Mouse (Mus musculus): Measurements from ENCODE around the gene Prune1. TPM values are rescaled to one million over a fixed set of nuclear protein-coding genes. Genes with fewer than 3 reads are reported as not detected.
A peak's percentile ranks its signal among the peaks of the same experiment; 100 is the strongest.

Gene Prune1
- polyA plus RNA-seq, 1 experiment from 2014 or later, result 25.7 TPM

DNA sequence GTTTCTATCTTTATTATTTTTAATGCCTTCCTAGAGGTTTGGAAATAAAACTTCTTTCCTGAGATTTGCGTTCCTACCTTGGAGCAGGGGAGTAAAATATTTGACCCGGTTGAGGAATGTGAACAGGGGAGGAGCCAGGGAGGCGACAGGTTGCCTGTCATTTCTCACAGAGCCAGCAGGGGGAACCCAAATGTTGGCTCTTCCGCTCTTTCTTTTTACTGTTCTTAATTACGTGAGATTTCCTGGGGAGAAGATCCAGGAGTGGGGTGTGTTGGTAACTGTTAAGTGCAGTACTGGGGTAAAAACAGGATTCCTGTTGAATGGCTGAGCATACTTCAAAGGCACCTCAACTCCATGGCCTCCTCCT, 14.2 kb upstream of the Prune1 start:
- 0 out of 2 replicates have a peak overlapping the region, but pooled peaks have one; percentile 57 for H3K27ac ChIP-seq
- peaks cover 41% of the 10 kb centered on the region for H3K36me3 ChIP-seq
- no peak overlapping the region for H3K4me2 ChIP-seq (replicated peaks)
- 0 out of 2 replicates have a peak, but pooled peaks cover 5% of the 10 kb centered on the region for H3K4me1 ChIP-seq
- H3K4me3 ChIP-seq, result no peak overlapping the region
- H3K9ac ChIP-seq, result no peak overlapping the region
- no peaks in the 10 kb centered on the region for H3K9me3 ChIP-seq
- 9% methylated on average over 5 of the region's 5 CpGs for WGBS
- ATAC-seq (ENCODE audit: insufficient number of reproducible peaks, insufficient read depth, low FRiP score, low TSS enrichment), result no peak
- no peaks in the 10 kb centered on the region for H3K27me3 ChIP-seq

DNA sequence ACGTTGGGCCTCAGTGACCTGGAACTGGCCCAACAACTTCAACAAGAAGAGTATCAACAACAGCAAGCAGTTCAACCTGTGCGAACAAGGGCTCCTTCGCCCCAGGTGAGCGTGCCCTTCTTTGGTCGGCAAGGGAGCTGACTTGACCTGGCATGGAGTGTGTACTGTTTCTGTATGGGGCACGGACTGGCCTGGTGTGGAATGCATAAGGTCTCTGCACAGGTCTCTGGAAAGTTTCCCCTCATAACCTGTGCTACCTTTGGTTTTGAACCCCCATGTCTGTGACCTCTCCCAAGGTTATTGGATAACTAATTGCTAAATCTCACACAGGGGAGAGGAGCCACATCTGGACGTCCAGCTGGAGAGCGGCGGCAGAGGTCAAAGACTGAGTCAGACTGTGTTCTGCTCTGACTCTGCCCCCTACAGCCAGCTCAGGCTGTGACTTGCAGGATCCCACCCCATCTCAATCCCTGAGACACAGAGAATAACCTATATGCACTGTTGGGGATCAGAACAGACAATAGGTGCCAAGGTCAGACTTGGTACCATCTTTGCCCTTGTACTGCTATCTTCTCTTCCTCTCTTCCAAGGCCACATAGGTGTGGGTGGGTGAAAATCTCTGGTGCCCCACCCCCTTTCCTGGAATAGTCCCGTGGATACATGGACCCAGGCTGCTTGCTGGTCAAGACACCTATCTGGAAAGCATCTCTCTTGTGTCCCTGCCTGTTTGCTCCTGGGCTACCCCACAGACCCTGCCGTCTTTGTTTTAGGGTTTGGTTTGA, 13.6 kb upstream of the Prune1 start:
- no peak overlapping the region for H3K27ac ChIP-seq
- H3K9me3 ChIP-seq, result no peaks in the 10 kb centered on the region
- 74% methylated on average over 11 of the region's 11 CpGs for WGBS
- H3K4me1 ChIP-seq, result 0 out of 2 replicates have a peak, but pooled peaks cover 5% of the 10 kb centered on the region
- no peaks in the 10 kb centered on the region for H3K27me3 ChIP-seq
- H3K4me3 ChIP-seq, result no peak overlapping the region
- H3K9ac ChIP-seq, result no peak overlapping the region
- H3K36me3 ChIP-seq, result peaks cover 46% of the 10 kb centered on the region
- no peak for ATAC-seq (ENCODE audit: insufficient number of reproducible peaks, insufficient read depth, low FRiP score, low TSS enrichment)
- H3K4me2 ChIP-seq (replicated peaks), result no peak overlapping the region

DNA sequence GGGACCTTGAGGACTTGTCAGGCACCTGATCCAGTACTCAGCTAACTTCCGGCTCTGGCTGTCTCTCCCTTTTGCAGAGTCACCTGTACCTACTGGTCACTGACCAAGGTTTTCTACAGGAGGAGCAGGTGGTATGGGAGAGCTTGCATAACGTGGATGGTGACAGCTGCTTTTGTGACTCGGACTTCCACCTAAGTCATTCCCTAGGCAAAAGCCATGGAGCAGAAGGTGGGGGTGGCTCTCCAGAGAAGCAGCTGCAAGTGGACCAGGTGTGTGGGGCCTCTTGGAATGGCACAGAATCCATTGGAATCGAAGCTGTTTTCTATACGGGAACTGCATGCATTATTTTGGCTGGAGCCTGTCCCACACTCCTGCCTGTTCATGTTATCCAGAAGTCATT, 12.8 kb upstream of the Prune1 start:
- no peaks in the 10 kb centered on the region for H3K9me3 ChIP-seq
- no peak overlapping the region for H3K9ac ChIP-seq
- peaks cover 54% of the 10 kb centered on the region for H3K36me3 ChIP-seq
- H3K27ac ChIP-seq, result no peak overlapping the region
- H3K4me2 ChIP-seq (replicated peaks), result no peak overlapping the region
- 85% methylated on average over 5 of the region's 5 CpGs for WGBS
- H3K27me3 ChIP-seq, result no peaks in the 10 kb centered on the region
- no peak for ATAC-seq (ENCODE audit: insufficient number of reproducible peaks, insufficient read depth, low FRiP score, low TSS enrichment)
- H3K4me1 ChIP-seq, result 0 out of 2 replicates have a peak, but pooled peaks cover 5% of the 10 kb centered on the region
- no peak overlapping the region for H3K4me3 ChIP-seq

DNA sequence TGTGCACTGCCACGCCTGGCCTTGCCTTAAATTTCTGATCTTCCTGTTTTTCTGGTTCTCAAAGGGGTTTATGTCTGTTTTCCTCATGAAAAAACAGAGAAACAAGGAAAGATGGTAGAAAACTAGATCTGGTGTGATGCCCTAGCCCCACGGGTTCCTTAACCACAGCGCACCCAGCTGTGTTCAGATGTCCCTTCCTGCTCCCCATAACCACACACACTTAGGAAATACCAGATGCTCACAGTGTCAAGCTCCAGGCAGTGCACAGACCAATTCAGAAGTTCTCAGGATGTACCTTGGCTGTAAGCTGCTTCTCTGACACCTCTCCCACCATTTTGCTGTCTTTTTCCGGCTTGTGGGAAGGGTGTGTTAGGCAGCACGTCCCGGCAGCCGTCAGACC, 12.4 kb upstream of the Prune1 start:
- WGBS, result 88% methylated on average over 7 of the region's 7 CpGs
- peaks cover 57% of the 10 kb centered on the region for H3K36me3 ChIP-seq
- no peak for ATAC-seq (ENCODE audit: insufficient number of reproducible peaks, insufficient read depth, low FRiP score, low TSS enrichment)

DNA sequence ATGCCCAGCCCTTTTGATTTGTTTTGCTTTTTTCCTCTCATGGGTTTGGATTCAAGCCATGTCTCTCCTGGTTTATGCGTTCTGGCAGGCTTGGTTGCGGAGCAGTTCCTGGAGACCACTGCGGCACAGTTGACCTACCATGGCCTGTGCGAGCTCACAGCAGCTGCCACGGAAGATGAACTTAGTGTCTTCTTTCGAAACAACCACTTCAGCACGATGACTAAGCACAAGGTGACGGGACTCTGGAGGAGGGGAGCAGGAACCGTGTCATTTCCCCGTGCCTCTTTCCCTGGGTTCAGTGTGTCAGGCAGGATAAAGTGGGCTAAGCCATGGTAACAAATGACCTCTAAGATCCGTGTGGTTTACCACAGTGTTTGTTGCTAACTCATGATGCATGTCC, 11.7 kb upstream of the Prune1 start:
- H3K4me2 ChIP-seq (replicated peaks), result no peak overlapping the region
- no peaks in the 10 kb centered on the region for H3K9me3 ChIP-seq
- H3K36me3 ChIP-seq, result peaks cover 61% of the 10 kb centered on the region
- 0 out of 2 replicates have a peak, but pooled peaks cover 5% of the 10 kb centered on the region for H3K4me1 ChIP-seq
- no peak overlapping the region for H3K4me3 ChIP-seq
- no peak for ATAC-seq (ENCODE audit: insufficient number of reproducible peaks, insufficient read depth, low FRiP score, low TSS enrichment)
- no peak overlapping the region for H3K9ac ChIP-seq
- no peak overlapping the region for H3K27ac ChIP-seq
- 82% methylated on average over 11 of the region's 11 CpGs for WGBS
- no peaks in the 10 kb centered on the region for H3K27me3 ChIP-seq

More for the DNA sequence above, 12.4 kb upstream of the Prune1 start:
- Histone ChIP-seq H3K9me3 (no peaks in the 10 kb centered on the region), H3K4me3 (no peak overlapping the region), H3K4me1 (0 out of 2 replicates have a peak, but pooled peaks cover 5% of the 10 kb centered on the region), H3K27ac (no peak overlapping the region), H3K9ac (no peak overlapping the region), H3K4me2 (replicated peaks) (no peak overlapping the region), H3K27me3 (no peaks in the 10 kb centered on the region)

DNA sequence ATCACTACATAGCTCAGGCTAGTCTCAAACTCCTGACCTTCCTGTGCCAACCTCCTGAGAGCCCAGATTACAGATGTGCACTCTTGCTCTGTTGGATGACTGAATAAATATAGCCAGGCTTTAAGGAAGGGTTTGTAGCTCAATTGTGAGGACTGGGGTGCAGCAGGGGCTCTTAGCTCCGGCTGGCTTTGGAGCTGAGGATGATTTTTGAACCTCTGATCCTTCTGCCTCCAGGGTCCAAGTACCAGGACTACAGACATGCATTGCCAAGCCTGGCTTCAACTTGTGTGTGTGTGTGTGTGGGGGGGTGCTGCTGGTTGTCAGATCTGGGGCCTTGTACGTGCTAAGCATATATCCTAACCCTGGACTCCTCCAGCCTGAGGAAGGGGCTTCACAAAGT, 11.0 kb upstream of the Prune1 start:
- no peak for ATAC-seq (ENCODE audit: insufficient number of reproducible peaks, insufficient read depth, low FRiP score, low TSS enrichment)
- Histone ChIP-seq H3K9me3 (no peaks in the 10 kb centered on the region), H3K4me2 (replicated peaks) (no peak overlapping the region), H3K27ac (no peak overlapping the region), H3K36me3 (peaks cover 68% of the 10 kb centered on the region), H3K27me3 (no peaks in the 10 kb centered on the region), H3K4me3 (no peak overlapping the region), H3K9ac (no peak overlapping the region), H3K4me1 (0 out of 2 replicates have a peak, but pooled peaks cover 5% of the 10 kb centered on the region)
- 91% methylated on average over 2 of the region's 2 CpGs for WGBS

DNA sequence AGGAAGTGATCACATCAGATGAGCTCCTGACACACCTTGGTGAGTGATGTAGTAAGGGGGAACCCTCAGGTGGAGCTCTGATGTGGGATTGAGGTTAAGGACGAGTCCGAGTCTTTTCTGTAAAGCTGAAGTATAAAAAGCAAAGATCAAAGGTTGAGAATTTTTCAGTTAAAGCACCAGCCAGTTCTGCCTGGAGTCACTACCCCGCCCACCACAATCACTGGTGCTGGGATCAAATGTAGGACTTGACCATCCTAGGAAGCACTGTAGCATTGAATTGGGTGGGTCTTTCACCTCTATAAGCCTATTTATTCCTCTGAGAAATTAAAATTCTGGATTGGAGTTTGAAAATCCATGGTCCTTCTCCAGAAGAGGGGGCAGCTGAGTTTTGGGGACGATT, 9.2 kb upstream of the Prune1 start:
- H3K36me3 ChIP-seq, result peaks cover 75% of the 10 kb centered on the region
- 81% methylated on average over 4 of the region's 4 CpGs for WGBS

DNA sequence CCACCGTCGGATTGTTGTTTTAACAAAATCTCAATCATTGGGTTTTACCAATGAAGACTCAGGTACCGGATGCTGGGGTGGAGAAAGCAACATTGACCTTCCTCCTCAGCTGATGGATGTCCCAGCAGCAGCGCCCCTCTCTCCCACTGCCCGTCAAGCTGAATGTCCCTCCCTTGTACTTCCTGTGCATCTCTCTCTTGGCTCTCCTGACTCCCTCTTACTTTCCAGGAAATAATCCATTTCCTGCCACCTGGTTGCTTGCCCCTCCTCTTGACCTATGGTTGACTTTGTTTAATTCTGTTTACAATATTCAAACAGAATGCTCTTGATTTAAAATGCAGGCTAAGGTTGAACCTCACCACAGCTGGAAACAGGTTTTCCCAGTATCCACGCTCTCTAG, 8.3 kb upstream of the Prune1 start:
- Histone ChIP-seq H3K9ac (no peak overlapping the region), H3K4me3 (no peak overlapping the region), H3K27me3 (no peaks in the 10 kb centered on the region), H3K36me3 (peaks cover 70% of the 10 kb centered on the region), H3K9me3 (no peaks in the 10 kb centered on the region), H3K4me2 (replicated peaks) (no peak overlapping the region), H3K4me1 (no peaks in the 10 kb centered on the region), H3K27ac (no peak overlapping the region)
- ATAC-seq (ENCODE audit: insufficient number of reproducible peaks, insufficient read depth, low FRiP score, low TSS enrichment), result no peak
- 69% methylated on average over 6 of the region's 6 CpGs for WGBS

More for the DNA sequence above, 9.2 kb upstream of the Prune1 start:
- H3K4me2 ChIP-seq (replicated peaks), result no peak overlapping the region
- 0 out of 2 replicates have a peak, but pooled peaks cover 5% of the 10 kb centered on the region for H3K4me1 ChIP-seq
- H3K27ac ChIP-seq, result no peak overlapping the region
- ATAC-seq (ENCODE audit: insufficient number of reproducible peaks, insufficient read depth, low FRiP score, low TSS enrichment), result no peak
- no peak overlapping the region for H3K4me3 ChIP-seq
- H3K9me3 ChIP-seq, result no peaks in the 10 kb centered on the region
- no peak overlapping the region for H3K9ac ChIP-seq
- H3K27me3 ChIP-seq, result no peaks in the 10 kb centered on the region

DNA sequence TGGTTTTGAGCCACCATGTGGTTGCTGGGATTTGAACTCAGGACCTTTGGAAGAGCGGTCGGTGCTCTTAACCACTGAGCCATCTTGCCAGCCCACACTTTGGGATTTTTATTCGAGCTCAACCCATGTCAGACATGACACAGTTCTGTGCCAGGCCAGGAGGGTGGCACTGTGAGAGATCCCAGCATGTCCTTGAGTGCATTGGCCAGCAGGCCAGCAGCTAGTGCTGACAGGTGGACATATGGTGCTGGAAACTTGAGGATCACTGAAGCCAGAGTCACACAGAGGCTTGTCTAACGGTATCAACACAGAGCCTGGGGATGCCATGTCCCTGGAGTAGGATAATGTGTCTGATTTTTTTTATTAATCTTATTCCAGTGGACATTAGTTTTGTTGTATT, 7.5 kb upstream of the Prune1 start:
- H3K4me3 ChIP-seq, result no peak overlapping the region
- H3K9me3 ChIP-seq, result no peaks in the 10 kb centered on the region
- WGBS, result 87% methylated on average over 4 of the region's 4 CpGs
- peaks cover 63% of the 10 kb centered on the region for H3K36me3 ChIP-seq
- 0 out of 2 replicates have a peak, but pooled peaks cover 4% of the 10 kb centered on the region for H3K4me1 ChIP-seq
- no peak for ATAC-seq (ENCODE audit: insufficient number of reproducible peaks, insufficient read depth, low FRiP score, low TSS enrichment)
- H3K4me2 ChIP-seq (replicated peaks), result no peak overlapping the region
- no peak overlapping the region for H3K27ac ChIP-seq
- no peak overlapping the region for H3K9ac ChIP-seq
- no peaks in the 10 kb centered on the region for H3K27me3 ChIP-seq

DNA sequence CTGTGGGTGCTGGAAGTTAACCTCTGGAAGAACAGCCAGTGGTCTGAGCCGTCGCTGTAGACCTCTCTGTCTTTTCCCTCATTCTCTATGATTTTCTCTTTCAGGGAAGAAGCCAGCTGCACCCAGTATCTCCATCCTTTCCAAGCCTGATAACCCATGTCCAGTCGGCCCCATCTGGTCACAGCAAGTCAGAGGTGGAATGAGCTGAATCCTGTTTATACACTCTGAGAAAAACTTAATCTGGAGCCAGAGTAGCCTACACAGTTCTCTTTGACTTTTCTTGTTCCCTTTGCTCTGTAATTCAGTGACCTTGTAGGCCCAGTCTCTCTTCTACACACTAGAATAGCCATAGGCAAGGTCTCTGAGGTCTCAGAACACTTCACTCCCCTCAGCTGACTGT, 5.7 kb upstream of the Prune1 start:
- WGBS, result 91% methylated on average over 3 of the region's 3 CpGs
- Histone ChIP-seq H3K27ac (no peak overlapping the region), H3K9ac (no peak overlapping the region), H3K9me3 (no peaks in the 10 kb centered on the region), H3K36me3 (peaks cover 47% of the 10 kb centered on the region), H3K4me2 (replicated peaks) (no peak overlapping the region), H3K4me3 (no peak overlapping the region), H3K27me3 (no peaks in the 10 kb centered on the region), H3K4me1 (peaks cover 12% of the 10 kb centered on the region)
- ATAC-seq (ENCODE audit: insufficient number of reproducible peaks, insufficient read depth, low FRiP score, low TSS enrichment), result no peak

DNA sequence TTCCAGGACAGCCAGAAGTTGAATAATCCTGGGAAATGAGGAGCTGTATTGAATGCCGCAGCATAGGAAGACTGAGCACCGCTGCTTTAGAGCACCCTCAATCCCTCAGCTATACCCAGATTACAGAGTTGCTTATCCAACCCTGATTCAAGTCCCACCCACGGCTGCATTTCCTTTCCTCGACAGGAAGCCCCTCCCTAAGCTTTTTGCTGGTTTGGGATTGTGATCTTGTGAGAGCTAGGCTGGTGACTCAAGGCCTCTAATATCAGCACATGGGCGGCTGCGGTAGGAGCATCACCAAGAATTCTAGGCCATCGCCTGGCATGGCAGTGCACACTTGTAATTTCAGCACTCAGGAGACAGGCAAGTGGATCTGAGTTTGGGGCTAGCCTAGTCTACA, 4.6 kb upstream of the Prune1 start:
- Histone ChIP-seq H3K4me3 (no peak overlapping the region), H3K9me3 (no peaks in the 10 kb centered on the region), H3K4me1 (peaks cover 12% of the 10 kb centered on the region), H3K27me3 (no peaks in the 10 kb centered on the region), H3K27ac (no peak overlapping the region), H3K36me3 (peaks cover 37% of the 10 kb centered on the region), H3K9ac (no peak overlapping the region), H3K4me2 (replicated peaks) (no peak overlapping the region)
- ATAC-seq (ENCODE audit: insufficient number of reproducible peaks, insufficient read depth, low FRiP score, low TSS enrichment), result no peak
- WGBS, result 82% methylated on average over 7 of the region's 7 CpGs

DNA sequence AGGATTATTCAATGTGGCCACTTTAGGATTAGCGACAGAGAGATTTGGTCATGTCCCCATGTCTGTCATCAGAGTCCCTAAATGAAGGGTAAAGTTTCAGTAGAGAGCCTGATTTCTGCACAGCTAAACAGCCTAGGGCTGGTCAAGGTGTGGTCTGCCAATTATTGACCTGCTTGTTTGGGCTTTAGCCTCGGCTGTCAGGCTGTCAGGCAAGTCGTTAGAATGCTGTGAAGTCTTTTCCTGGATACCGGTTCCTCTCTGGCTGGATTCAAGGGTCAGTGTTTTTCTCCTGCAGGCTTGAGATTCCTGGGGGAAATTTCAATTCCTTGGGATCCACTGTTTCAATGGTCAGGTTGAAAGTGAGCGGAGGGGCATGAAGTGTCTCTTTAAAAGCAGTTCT, 4.1 kb upstream of the Prune1 start:
- no peaks in the 10 kb centered on the region for H3K9me3 ChIP-seq
- no peak overlapping the region for H3K4me2 ChIP-seq (replicated peaks)
- H3K27me3 ChIP-seq, result no peaks in the 10 kb centered on the region
- H3K4me3 ChIP-seq, result no peak overlapping the region
- no peak overlapping the region for H3K9ac ChIP-seq
- H3K4me1 ChIP-seq, result peaks cover 12% of the 10 kb centered on the region
- ATAC-seq (ENCODE audit: insufficient number of reproducible peaks, insufficient read depth, low FRiP score, low TSS enrichment), result no peak
- no peak overlapping the region for H3K27ac ChIP-seq
- WGBS, result 62% methylated on average over 5 of the region's 5 CpGs
- H3K36me3 ChIP-seq, result peaks cover 33% of the 10 kb centered on the region

Measured in embryonic facial prominence, embryonic 12.5 days (tissue).